Mouse (Mus musculus): ENCODE measurements around the gene Bglap. TPM values are rescaled to one million over a fixed set of nuclear protein-coding genes. Genes with fewer than 3 reads are reported as not detected.

Gene Bglap
- polyA plus RNA-seq, 1 experiment from 2014 or later = not detected

- WGBS = 98% methylated on average over 7 of the region's 7 CpGs
- Histone ChIP-seq H3K4me2 (ENCODE audit: low read length) (no peak overlapping the region), H3K27me3 (replicated peaks; ENCODE audit: control insufficient read depth, insufficient read depth, low read length) (no peaks in the 10 kb centered on the region), H3K36me3 (ENCODE audit: control insufficient read depth, insufficient read depth, low read length) (peaks cover 22% of the 10 kb centered on the region), H3K4me1 (ENCODE audit: control insufficient read depth, insufficient read depth, low read length) (peaks cover 10% of the 10 kb centered on the region; the same call in 1 of the 2 replicates), H3K4me3 (ENCODE audit: low read depth, low read length) (no peak overlapping the region), H3K9me3 (replicated peaks; ENCODE audit: control insufficient read depth, low read length) (no peaks in the 10 kb centered on the region), H3K9ac (ENCODE audit: low read length) (no peak overlapping the region), H3K27ac (ENCODE audit: low read depth, low read length) (no peak overlapping the region)
- DNase-seq (ENCODE audit: low spot score) (no peak), ATAC-seq (no peak)
Measured at GRCm38 (mm10) chr3:88338316-88338715, 45.9 kb downstream of the Bglap start.

- H3K36me3 ChIP-seq (ENCODE audit: control insufficient read depth, insufficient read depth, low read length) = peaks cover 14% of the 10 kb centered on the region
- H3K9ac ChIP-seq (ENCODE audit: low read length) = peak overlapping the region; percentile 25; the same call in 1 of the 2 replicates
Measured at GRCm38 (mm10) chr3:88337367-88338020, 46.8 kb downstream of the Bglap start.

GRCm38 (mm10) chr3:88336058-88337013, 47.9 kb downstream of the Bglap start, which contains the start of the genes Tmem79 and Smg5:
Tmem79 (minus strand) TSS chr3:88336148.
Smg5 (plus strand) TSS chr3:88336260.
- DNase-seq (ENCODE audit: low spot score) (peak; percentile 97), ATAC-seq (peak; percentile 98)
- H3K9ac ChIP-seq (ENCODE audit: low read length) = peak within 1 kb of the TSS; percentile 91
- peaks cover 10% of the 10 kb centered on the region; the same call in 1 of the 2 replicates for H3K4me1 ChIP-seq (ENCODE audit: control insufficient read depth, insufficient read depth, low read length)
- H3K4me3 ChIP-seq (ENCODE audit: low read depth, low read length) = peak within 1 kb of the TSS; percentile 70
- H3K27me3 ChIP-seq (replicated peaks; ENCODE audit: control insufficient read depth, insufficient read depth, low read length) = no peaks in the 10 kb centered on the region
- H3K4me2 ChIP-seq (ENCODE audit: low read length) = peak within 1 kb of the TSS; percentile 78
- H3K9me3 ChIP-seq (replicated peaks; ENCODE audit: control insufficient read depth, low read length) = no peaks in the 10 kb centered on the region
- H3K36me3 ChIP-seq (ENCODE audit: control insufficient read depth, insufficient read depth, low read length) = peaks cover 6% of the 10 kb centered on the region; the same call in 1 of the 2 replicates
- 3% methylated on average over 51 of the region's 66 CpGs for WGBS
- peak within 1 kb of the TSS; percentile 94 for H3K27ac ChIP-seq (ENCODE audit: low read depth, low read length)

More at GRCm38 (mm10) chr3:88337367-88338020, 46.8 kb downstream of the Bglap start:
- Histone ChIP-seq H3K4me2 (ENCODE audit: low read length) (peak overlapping the region; percentile 59), H3K27ac (ENCODE audit: low read depth, low read length) (no peak overlapping the region), H3K27me3 (replicated peaks; ENCODE audit: control insufficient read depth, insufficient read depth, low read length) (no peaks in the 10 kb centered on the region), H3K4me3 (ENCODE audit: low read depth, low read length) (peak overlapping the region; percentile 8; the same call in 1 of the 2 replicates), H3K4me1 (ENCODE audit: control insufficient read depth, insufficient read depth, low read length) (peaks cover 10% of the 10 kb centered on the region; the same call in 1 of the 2 replicates), H3K9me3 (replicated peaks; ENCODE audit: control insufficient read depth, low read length) (no peaks in the 10 kb centered on the region)
- WGBS = 90% methylated on average over 11 of the region's 11 CpGs
- ATAC-seq = no peak
- DNase-seq (ENCODE audit: low spot score) = no peak

- H3K4me1 ChIP-seq (ENCODE audit: control insufficient read depth, insufficient read depth, low read length) = peaks cover 10% of the 10 kb centered on the region; the same call in 1 of the 2 replicates
- H3K4me2 ChIP-seq (ENCODE audit: low read length) = peak overlapping the region; percentile 78
- peak overlapping the region; percentile 80 for H3K27ac ChIP-seq (ENCODE audit: low read depth, low read length)
- H3K9ac ChIP-seq (ENCODE audit: low read length) = peak overlapping the region; percentile 91
- peak overlapping the region; percentile 70 for H3K4me3 ChIP-seq (ENCODE audit: low read depth, low read length)
- under 1% methylated on average over 27 of the region's 27 CpGs for WGBS
- DNase-seq (ENCODE audit: low spot score) (no peak), ATAC-seq (peak; percentile 57)
- no peaks in the 10 kb centered on the region for H3K9me3 ChIP-seq (replicated peaks; ENCODE audit: control insufficient read depth, low read length)
- H3K36me3 ChIP-seq (ENCODE audit: control insufficient read depth, insufficient read depth, low read length) = peaks cover under 1% of the 10 kb centered on the region; the same call in 1 of the 2 replicates
- no peaks in the 10 kb centered on the region for H3K27me3 ChIP-seq (replicated peaks; ENCODE audit: control insufficient read depth, insufficient read depth, low read length)
Measured at GRCm38 (mm10) chr3:88335436-88336053, 48.7 kb downstream of the Bglap start.

DNA sequence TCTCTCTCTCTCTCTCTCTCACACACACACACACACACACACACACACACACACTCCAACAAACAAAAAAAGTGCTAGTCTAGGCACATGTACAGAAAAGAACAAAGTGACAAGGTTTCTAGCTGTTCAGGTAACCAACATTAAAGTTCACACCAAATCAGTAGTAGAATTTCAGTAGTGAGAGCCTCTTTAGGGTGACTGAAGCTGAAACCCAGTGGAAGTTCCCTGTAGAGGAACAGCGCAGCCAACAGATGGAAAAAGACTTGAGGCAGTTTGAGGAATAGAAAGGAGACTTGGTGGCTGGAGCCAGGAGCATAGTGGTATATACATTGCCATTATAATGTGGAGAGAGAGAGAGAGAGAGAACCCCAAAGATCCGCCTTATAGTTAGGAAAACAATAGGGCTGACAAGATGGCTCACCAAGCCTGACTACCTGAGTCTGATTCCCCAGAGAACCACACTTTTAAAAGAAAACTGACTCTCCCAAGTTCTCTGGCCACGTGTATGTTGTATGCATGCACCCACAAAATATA, 49.3 kb downstream of the Bglap start:
- ATAC-seq = no peak
- WGBS = 35% methylated on average over 3 of the region's 3 CpGs
- H3K4me2 ChIP-seq (ENCODE audit: low read length) = peak overlapping the region; percentile 78
- H3K4me1 ChIP-seq (ENCODE audit: control insufficient read depth, insufficient read depth, low read length) = peaks cover 10% of the 10 kb centered on the region; the same call in 1 of the 2 replicates
- no peaks in the 10 kb centered on the region for H3K9me3 ChIP-seq (replicated peaks; ENCODE audit: control insufficient read depth, low read length)
- H3K4me3 ChIP-seq (ENCODE audit: low read depth, low read length) = peak overlapping the region; percentile 70
- H3K9ac ChIP-seq (ENCODE audit: low read length) = peak overlapping the region; percentile 91
- no peak overlapping the region for H3K27ac ChIP-seq (ENCODE audit: low read depth, low read length)
- DNase-seq (ENCODE audit: low spot score) = no peak
- H3K27me3 ChIP-seq (replicated peaks; ENCODE audit: control insufficient read depth, insufficient read depth, low read length) = no peaks in the 10 kb centered on the region
- no peaks in the 10 kb centered on the region for H3K36me3 ChIP-seq (ENCODE audit: control insufficient read depth, insufficient read depth, low read length)

- Histone ChIP-seq H3K9ac (ENCODE audit: low read length) (no peak overlapping the region), H3K27me3 (replicated peaks; ENCODE audit: control insufficient read depth, insufficient read depth, low read length) (no peaks in the 10 kb centered on the region), H3K4me2 (ENCODE audit: low read length) (no peak overlapping the region), H3K36me3 (ENCODE audit: control insufficient read depth, insufficient read depth, low read length) (0 out of 2 replicates have a peak, but pooled peaks cover 4% of the 10 kb centered on the region), H3K27ac (ENCODE audit: low read depth, low read length) (no peak overlapping the region), H3K4me1 (ENCODE audit: control insufficient read depth, insufficient read depth, low read length) (peaks cover 10% of the 10 kb centered on the region; the same call in 1 of the 2 replicates), H3K9me3 (replicated peaks; ENCODE audit: control insufficient read depth, low read length) (no peaks in the 10 kb centered on the region), H3K4me3 (ENCODE audit: low read depth, low read length) (no peak overlapping the region)
- WGBS = 62% methylated on average over 12 of the region's 12 CpGs
- no peak for DNase-seq (ENCODE audit: low spot score)
- no peak for ATAC-seq
Measured at GRCm38 (mm10) chr3:88334029-88334658, 50.1 kb downstream of the Bglap start.

Measured in forebrain, embryonic 14.5 days (tissue).